Mouse (Mus musculus) left cerebral cortex, postnatal 10 days (tissue): Measurements from ENCODE around the gene Dnase1l2. TPM values are rescaled to one million over a fixed set of nuclear protein-coding genes. Genes with fewer than 3 reads are reported as not detected.

Source experiments
- DNase-seq, 2 experiments: peaks; one replicate each; pipeline ENCODE4 v3.0.0; 2021 to 2022; ENCODE audit warnings: low spot score in 2 of 2, mixed read lengths in 1 of 2; ENCODE audit errors: extremely low spot score in 1 of 2
- intact Hi-C: fragments of 180-260 bp; cut with DNase I; formaldehyde crosslinking; loops from one replicate; pipeline ENCODE4 v1.15.1; 2025
- total RNA-seq, 2 experiments: library from RNA; stranded (reverse); gene quantifications; 2 replicates each; pipeline ENCODE4 v1.2.3; 2021

Dnase1l2 gene
- total RNA-seq, result 1 to 10 TPM; 5.7 to 6.5 TPM

- intact Hi-C loops, result no loop called here
- peak in 1 of 2 experiments; percentile 26 for DNase-seq
These were observed at the start of gene Dnase1l2 for GRCm38 (mm10) chr17:24442632-24443155. TSS of gene Dnase1l2 (minus strand) at chr17:24443105.

GRCm38 (mm10) chr17:24490399-24490798 lies 47.5 kb upstream of the Dnase1l2 start:
- intact Hi-C loops, result no loop called here
- peak in 1 of 2 experiments; percentile 54 for DNase-seq

- intact Hi-C loops, result no loop called here
- DNase-seq, result no peak
These were observed 46.5 kb upstream of the Dnase1l2 start for GRCm38 (mm10) chr17:24489265-24490030.

- intact Hi-C loops, result no loop called here
- peak in 1 of 2 experiments; percentile 77 for DNase-seq
These were observed 45.9 kb upstream of the Dnase1l2 start for GRCm38 (mm10) chr17:24488662-24489264.

GRCm38 (mm10) chr17:24488186-24488661 lies 45.3 kb upstream of the Dnase1l2 start, which contains the start of gene Caskin1:
TSS of gene Caskin1 (plus strand) at chr17:24488601.
- intact Hi-C loops, result no loop called here
- peak in 1 of 2 experiments; percentile 68 for DNase-seq

GRCm38 (mm10) chr17:24485090-24485860 lies 42.4 kb upstream of the Dnase1l2 start:
- DNase-seq, result peak; percentile 70 to 80
- intact Hi-C loops, result no loop called here

- no peak for DNase-seq
- intact Hi-C loops, result no loop called here
These were observed 40.6 kb upstream of the Dnase1l2 start for GRCm38 (mm10) chr17:24483495-24483894.

- intact Hi-C loops, result no loop called here
- DNase-seq, result no peak
These were observed 38.3 kb upstream of the Dnase1l2 start for GRCm38 (mm10) chr17:24481027-24481815.

GRCm38 (mm10) chr17:24480201-24480826 lies 37.4 kb upstream of the Dnase1l2 start:
- intact Hi-C loops, result no loop called here
- no peak for DNase-seq

GRCm38 (mm10) chr17:24479431-24479830 lies 36.5 kb upstream of the Dnase1l2 start:
- intact Hi-C loops, result no loop called here
- no peak for DNase-seq

GRCm38 (mm10) chr17:24478663-24479380 lies 35.9 kb upstream of the Dnase1l2 start, which contains the start of gene Mlst8:
TSS of gene Mlst8 (minus strand) at chr17:24479078.
- intact Hi-C loops, result no loop called here
- DNase-seq, result peak; percentile 94 to 98

- peak in 1 of 2 experiments; percentile 49 for DNase-seq
- intact Hi-C loops, result no loop called here
These were observed 35.2 kb upstream of the Dnase1l2 start for GRCm38 (mm10) chr17:24477985-24478600.

- DNase-seq, result no peak
- intact Hi-C loops, result no loop called here
These were observed 34.4 kb upstream of the Dnase1l2 start for GRCm38 (mm10) chr17:24477053-24477984.

GRCm38 (mm10) chr17:24476022-24476776 lies 33.3 kb upstream of the Dnase1l2 start:
- intact Hi-C loops, result no loop called here
- no peak for DNase-seq

- no peak for DNase-seq
- intact Hi-C loops, result no loop called here
These were observed 32.7 kb upstream of the Dnase1l2 start for GRCm38 (mm10) chr17:24475586-24475985.
